Mouse (Mus musculus) sigmoid colon, adult 10 weeks (tissue): ENCODE results near the gene Olfr1406. TPM values are rescaled to one million over a fixed set of nuclear protein-coding genes. Genes with fewer than 3 reads are reported as not detected.

Experiments
- polyA plus RNA-seq: library from polyadenylated mRNA; stranded (reverse); fragments of 350-450 nt; fragmentation: Illumina TruSeq; extraction: RNeasy Lipid Tissue Mini Kit (QIAGEN cat#74804); gene quantifications from one replicate; pipeline ENCODE4 v1.2.3, GENCODE M21; 2014; ENCODE audit warnings: low read depth, low replicate concordance

Olfr1406 gene
- polyA plus RNA-seq = not detected

DNA sequence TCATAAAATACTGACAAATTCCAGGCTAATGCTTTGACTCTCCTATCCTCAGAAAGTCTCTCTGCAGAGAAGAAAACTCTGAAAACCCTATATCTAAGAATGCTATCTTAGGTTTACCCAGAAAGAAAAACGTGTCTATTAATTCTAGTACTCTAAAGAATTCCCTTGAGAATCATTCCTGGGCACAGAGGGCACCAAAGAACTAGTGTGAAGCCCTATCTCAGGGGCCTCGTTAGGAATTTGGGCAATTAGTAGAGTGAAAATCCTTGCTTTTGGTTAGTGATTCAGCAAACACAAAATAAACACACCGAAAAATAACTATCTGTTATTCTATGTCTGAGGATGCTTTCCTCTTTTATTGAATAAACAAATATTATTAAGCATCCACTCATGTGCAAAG lies at the start of gene Olfr1406:
Olfr1406 (minus strand) TSS at position 101 of the 400 bp plus-strand sequence.

DNA sequence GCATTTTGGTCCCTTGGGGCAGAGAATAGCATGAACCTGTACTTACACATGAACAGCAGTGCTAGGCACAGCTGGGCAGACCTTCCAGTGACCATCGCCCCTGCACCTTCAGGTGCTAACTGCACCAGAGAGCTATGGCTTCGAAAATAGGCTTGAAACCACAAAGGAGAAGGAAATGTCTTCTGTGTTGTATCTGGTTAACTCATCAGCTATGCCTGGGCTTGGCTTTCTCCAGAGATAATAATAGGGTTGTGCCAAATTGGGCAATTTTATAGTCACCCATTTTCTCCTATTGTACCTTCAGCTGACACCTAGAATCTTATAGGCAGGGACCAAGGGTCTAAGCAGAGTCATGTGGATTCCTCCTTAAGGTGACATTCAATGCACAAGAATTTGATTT lies 36.6 kb upstream of the Olfr1406 start, which contains the start of gene Fcer1a:
Fcer1a (minus strand) TSS at position 134 of the 400 bp plus-strand sequence.

DNA sequence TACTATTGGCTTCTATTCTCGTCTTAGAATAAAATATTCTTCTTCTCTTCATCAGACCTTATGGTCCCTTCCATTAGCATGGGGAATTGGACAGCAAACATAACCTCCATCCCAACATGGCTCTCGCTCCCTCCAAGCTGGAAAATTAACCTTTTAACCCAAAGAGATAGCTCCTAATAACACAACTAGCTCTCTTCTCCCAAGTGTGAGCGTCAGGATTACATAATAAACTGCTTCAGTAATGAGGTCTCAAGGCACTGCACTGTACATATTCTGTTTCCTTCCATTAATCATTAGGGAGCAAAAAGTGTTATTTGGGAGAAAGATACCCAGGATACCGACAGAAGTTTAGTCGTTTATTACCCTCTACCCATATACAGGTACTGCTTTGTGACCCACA lies 21.7 kb upstream of the Olfr1406 start, which contains the start of gene Olfr1404:
Olfr1404 (plus strand) TSS at position 301 of the 400 bp plus-strand sequence.

DNA sequence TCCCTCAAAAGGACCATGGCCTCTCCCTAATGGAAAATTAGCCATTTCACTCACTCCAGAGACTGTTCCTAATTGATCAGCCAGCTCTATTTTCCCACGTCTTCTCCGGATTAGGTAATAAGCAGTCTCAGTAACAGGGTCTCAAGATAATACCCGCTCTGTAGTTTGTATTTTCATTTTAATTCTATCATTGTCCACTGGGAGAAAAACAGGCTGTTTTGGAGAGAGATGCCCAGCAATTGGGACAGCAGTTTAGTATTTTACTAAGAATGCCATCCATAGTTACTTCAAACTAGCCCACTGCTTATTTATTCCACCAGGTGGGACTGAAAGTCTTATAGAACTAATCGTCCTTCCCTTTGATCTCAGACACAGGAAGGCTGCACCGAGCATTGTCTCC lies 7.1 kb upstream of the Olfr1406 start, which contains the start of gene Olfr218:
Olfr218 (plus strand) TSS at position 301 of the 400 bp plus-strand sequence.

DNA sequence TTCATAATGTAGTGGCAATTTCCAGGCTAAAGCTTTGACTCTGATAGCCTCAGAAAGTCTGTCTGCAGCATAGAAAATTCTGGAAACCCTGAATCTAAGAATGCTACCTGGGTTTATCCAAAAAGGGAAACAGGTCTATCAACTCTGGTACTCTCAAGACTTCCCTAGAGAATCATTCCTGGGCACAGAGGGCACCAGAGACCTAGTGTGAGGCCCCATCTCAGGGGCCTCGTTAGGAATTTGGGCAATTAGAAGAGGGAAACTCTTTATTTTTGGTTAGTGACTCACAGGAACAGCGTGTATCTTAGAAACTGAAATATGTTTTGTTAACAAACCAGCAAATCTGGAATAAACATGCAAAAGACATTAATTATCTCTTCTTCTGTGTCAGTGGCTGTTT lies 53.2 kb downstream of the Olfr1406 start, which contains the start of gene Olfr1408:
Olfr1408 (minus strand) TSS at position 101 of the 400 bp plus-strand sequence.

Other genes starting within 250 kb of the Olfr1406 start
- gene Olfr16, start 240.2 kb downstream of the Olfr1406 start, polyA plus RNA-seq = not detected
- gene Olfr1408, start 53.3 kb downstream of the Olfr1406 start, polyA plus RNA-seq = not detected
- gene Olfr218, start 7.2 kb upstream of the Olfr1406 start, polyA plus RNA-seq = not detected
- gene Olfr1404, start 21.8 kb upstream of the Olfr1406 start, polyA plus RNA-seq = not detected
- gene Fcer1a, start 36.6 kb upstream of the Olfr1406 start, polyA plus RNA-seq = 0.63 TPM
- not detected for gene Olfr418, start 75.4 kb upstream of the Olfr1406 start, polyA plus RNA-seq
- gene Mptx2, start 87.1 kb upstream of the Olfr1406 start, polyA plus RNA-seq = 4.4 TPM
- 1.9 TPM for gene Ackr1, start 143.1 kb upstream of the Olfr1406 start, polyA plus RNA-seq
- 286 TPM for gene Aim2, start 160.2 kb upstream of the Olfr1406 start, polyA plus RNA-seq
- 3.7 TPM for gene Cadm3, start 177.1 kb upstream of the Olfr1406 start, polyA plus RNA-seq